Mouse (Mus musculus) olfactory bulb, adult 2 months (tissue): ENCODE measurements around the gene 2310039H08Rik. TPM values are rescaled to one million over a fixed set of nuclear protein-coding genes. Genes with fewer than 3 reads are reported as not detected.
"Not testable (repeated sequence)": the region's sequence is repeated elsewhere in the genome, so short reads cannot be mapped to it uniquely, and the experiment has no call there.

ENCODE experiments used
- H3K27ac ChIP-seq: fragments of 200-500 bp; 2 replicates; pipeline ENCODE4 v1.5.1; 2012; ENCODE audit warnings: low read depth, low read length; ENCODE audit not compliant: insufficient read depth
- H3K4me1 ChIP-seq: fragments of 200-500 bp; 2 replicates; pipeline ENCODE4 v1.6.1; 2012; ENCODE audit warnings: low read length; ENCODE audit not compliant: control insufficient read depth, insufficient read depth
- H3K4me3 ChIP-seq: fragments of 200-500 bp; 2 replicates; pipeline ENCODE4 v1.5.1; 2012; ENCODE audit warnings: mild to moderate bottlenecking, low read depth, low read length, moderate library complexity; ENCODE audit not compliant: insufficient read depth
- CTCF ChIP-seq: fragments of 200-500 bp; IDR thresholded peaks from 2 replicates; pipeline ENCODE4 v1.5.1; 2012; ENCODE audit warnings: low read depth, mild to moderate bottlenecking, low read length, moderate library complexity; ENCODE audit not compliant: insufficient read depth
- POLR2A ChIP-seq: fragments of 200-500 bp; IDR thresholded peaks from 2 replicates; pipeline ENCODE4 v1.6.1; 2012; ENCODE audit warnings: mild to moderate bottlenecking, low read depth, low read length, moderate library complexity; ENCODE audit not compliant: insufficient read depth
- WGBS: fragments of 180-500 bp; shearing (Covaris S2); methylation state at CpG from one replicate; pipeline ENCODE4 v1.1.7; 2018; 5-methylcytosine and 5-hydroxymethylcytosine counted together
- polyA plus RNA-seq: library from polyadenylated mRNA; stranded (reverse); fragments of >200 nt; gene quantifications from 2 replicates; pipeline ENCODE4 v1.2.4, GENCODE M21; 2012; ENCODE audit warnings: low replicate concordance; ENCODE audit not compliant: missing spikeins, insufficient read depth, insufficient read length

Gene 2310039H08Rik
- polyA plus RNA-seq, 1 experiment: not detected

DNA sequence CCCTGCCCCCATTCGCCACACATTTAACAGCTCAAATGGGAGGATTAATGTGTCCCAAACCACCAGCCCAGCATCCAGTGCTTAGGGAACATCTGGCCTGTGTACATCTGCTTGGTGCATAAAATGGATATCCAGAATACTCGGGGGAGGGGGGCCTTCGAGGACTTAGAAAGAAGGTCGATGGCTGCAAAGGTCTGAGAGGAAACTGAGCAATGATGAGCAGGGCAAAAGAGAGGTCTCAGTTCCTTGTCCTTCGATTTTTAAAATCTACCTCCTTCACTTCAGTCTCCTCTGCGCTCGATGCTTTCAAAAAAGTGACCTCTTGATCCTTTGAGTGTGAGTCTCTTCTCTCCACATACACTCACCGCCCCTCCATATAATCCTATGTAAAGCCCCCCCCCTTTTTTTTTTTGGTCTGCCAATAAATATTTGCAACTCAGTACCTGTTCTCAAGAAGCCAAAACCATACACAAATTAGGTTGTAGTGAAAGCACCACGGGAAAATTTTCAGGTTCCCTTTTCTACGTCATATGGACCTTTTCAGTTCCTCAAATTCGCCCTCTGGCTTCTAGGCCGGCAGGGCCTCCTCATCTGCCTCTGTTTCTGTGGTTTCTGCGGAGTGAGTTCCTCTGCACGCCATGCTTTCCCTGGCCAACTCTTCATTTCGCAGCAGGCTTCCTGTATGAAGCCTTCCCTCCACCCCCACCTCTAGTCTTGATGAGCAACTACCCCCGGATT is 21.2 kb upstream of the 2310039H08Rik start:
- TF ChIP-seq CTCF: no peak
- no peak for TF ChIP-seq POLR2A
- peak overlapping the region; percentile 91 for H3K4me3 ChIP-seq
- H3K4me1 ChIP-seq: peaks cover 9% of the 10 kb centered on the region; the same call in 1 of the 2 replicates
- WGBS: 22% methylated on average over 16 of the region's 16 CpGs
- peak overlapping the region; percentile 55 for H3K27ac ChIP-seq

DNA sequence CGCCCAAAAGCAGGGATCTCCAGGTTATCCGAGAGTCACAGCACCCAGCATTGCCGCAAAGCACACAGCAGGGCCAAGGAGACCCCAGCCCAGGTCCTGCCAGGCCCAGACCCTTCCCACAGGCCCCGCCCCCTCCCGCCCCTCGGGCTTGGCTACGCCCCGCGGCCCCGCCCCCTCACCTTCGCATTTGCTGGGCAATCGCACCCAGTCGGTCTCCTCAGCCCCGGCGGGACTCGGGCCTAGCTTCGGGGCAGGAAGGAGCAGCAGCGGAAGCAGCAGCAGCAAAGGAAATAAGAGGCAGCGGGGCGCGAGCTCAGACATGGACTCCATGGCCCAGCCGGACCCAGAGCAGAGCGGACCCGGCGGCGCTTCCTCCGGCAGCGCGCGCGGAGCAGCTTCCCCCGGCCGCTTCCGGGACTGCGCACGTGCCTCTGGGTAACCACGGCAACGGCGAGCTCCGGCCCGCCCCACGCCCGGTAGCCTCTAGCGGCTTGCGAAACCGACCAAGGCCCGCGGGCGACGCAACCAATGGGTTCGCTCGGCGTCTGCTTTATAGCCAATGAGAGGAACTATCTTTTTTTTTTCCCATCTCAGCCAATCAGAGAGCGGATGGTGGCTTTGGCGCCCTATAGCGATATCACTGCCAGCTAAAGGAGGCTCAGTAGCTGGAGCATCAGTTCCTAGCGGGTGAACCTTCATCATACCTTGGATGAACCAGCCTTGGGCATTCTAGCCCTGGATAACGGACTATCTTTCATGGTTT is 20.5 kb upstream of the 2310039H08Rik start, which contains the start of gene Cnpy3:
Cnpy3 (minus strand) TSS at position 421 of the 763 bp plus-strand sequence.
- H3K4me3 ChIP-seq: peak within 1 kb of the TSS; percentile 91
- H3K27ac ChIP-seq: peak within 1 kb of the TSS; percentile 55
- peak; percentile 92 for TF ChIP-seq POLR2A
- TF ChIP-seq CTCF: no peak
- peaks cover 9% of the 10 kb centered on the region; the same call in 1 of the 2 replicates for H3K4me1 ChIP-seq
- WGBS: under 1% methylated on average over 58 of the region's 58 CpGs

DNA sequence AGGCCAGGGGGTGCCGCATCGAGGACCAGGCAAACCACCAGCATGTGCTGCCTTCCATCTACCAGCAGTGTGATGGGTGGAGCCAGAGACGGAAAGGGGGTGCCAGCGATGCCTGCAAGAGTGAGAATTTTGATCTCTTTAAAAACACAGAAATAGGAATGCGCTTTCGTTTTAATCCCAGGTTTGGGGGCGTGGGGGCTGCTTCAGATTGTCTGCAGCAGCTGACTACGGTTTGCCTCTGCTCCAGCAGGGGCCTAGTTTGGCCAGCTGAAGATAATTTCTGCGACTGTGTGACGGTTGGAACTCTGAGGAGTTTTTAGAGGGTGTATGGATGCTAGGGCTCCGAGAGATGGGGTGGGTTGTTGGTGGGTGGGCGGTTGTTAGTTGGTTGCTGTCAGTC is 13.7 kb upstream of the 2310039H08Rik start:
- no peak overlapping the region for H3K27ac ChIP-seq
- H3K4me1 ChIP-seq: no peaks in the 10 kb centered on the region
- TF ChIP-seq POLR2A (no peak), CTCF (no peak)
- H3K4me3 ChIP-seq: no peak overlapping the region
- 78% methylated on average over 12 of the region's 12 CpGs for WGBS

DNA sequence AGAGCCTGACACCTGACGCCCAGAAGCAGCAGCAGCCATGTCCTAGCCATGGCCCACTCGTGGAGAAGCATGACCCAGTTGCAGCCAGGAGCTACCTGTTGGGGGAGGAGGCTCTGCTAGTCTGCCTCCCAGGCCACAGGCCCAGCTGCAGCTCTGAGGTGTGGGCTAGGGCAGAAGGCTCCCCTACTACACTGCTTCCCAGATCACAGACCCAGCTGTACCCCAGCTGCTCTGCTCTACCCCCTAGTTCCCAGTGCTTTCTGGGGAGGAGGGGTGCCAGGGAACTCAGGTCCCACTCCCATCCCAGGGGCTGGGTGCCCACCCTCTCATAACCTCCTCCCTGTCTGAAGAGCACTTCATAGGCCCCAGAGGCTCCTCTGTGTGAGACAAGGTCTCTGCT is 8.9 kb upstream of the 2310039H08Rik start, which contains the start of gene Ptcra:
Ptcra (minus strand) TSS at position 169 of the 400 bp plus-strand sequence.
- Histone ChIP-seq H3K27ac (no peak within 1 kb of the TSS), H3K4me3 (no peak within 1 kb of the TSS), H3K4me1 (0 out of 2 replicates have a peak, but pooled peaks cover 2% of the 10 kb centered on the region)
- 64% methylated on average over 2 of the region's 2 CpGs for WGBS
- TF ChIP-seq CTCF (no peak), POLR2A (no peak)

DNA sequence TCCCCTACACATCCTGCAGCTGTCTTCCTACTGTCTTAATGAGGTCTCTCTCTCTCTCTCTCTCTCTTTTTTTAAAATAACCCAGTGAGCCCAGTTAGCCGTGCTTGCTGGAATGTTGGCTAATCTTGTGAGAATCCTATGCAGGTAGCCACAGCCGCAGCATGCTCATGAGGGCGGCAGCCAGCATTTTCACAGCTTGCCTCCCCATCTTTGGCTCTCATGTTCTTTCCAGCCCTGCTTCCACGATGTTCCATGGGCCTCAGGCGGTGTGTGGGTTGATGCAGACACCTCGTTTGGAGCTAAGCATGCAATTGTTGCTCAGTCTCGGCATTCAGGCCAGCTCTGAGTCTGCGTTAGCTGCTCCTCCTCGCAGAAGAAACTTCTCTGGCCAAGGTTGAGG is 7.5 kb upstream of the 2310039H08Rik start:
- not testable (repeated sequence) for H3K27ac ChIP-seq, H3K4me3 ChIP-seq, H3K4me1 ChIP-seq
- 41% methylated on average over 9 of the region's 9 CpGs for WGBS

DNA sequence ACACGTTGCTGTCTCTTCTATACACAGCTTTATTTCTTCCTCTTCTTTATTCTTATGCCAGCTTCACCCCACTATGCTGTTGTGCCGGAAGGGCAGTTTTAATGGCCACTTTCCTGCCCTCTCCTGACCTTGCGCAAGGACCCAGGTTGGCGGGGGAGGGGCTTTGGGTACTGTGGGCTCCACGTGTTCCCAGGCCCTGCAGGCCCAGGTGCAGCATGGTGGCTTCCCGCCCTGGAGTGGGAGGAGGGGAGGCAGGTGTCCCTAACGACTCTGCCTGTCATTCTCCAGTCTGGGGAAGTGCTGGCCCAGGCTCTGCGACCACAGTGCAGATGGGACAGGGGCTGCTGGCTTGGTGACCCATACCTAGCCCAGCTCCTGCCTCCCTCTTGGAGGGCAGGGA is 4.6 kb upstream of the 2310039H08Rik start:
- H3K4me3 ChIP-seq: no peak overlapping the region
- peaks cover 5% of the 10 kb centered on the region; the same call in 1 of the 2 replicates for H3K4me1 ChIP-seq
- WGBS: 62% methylated on average over 8 of the region's 8 CpGs
- TF ChIP-seq POLR2A (no peak), CTCF (no peak)
- H3K27ac ChIP-seq: no peak overlapping the region

DNA sequence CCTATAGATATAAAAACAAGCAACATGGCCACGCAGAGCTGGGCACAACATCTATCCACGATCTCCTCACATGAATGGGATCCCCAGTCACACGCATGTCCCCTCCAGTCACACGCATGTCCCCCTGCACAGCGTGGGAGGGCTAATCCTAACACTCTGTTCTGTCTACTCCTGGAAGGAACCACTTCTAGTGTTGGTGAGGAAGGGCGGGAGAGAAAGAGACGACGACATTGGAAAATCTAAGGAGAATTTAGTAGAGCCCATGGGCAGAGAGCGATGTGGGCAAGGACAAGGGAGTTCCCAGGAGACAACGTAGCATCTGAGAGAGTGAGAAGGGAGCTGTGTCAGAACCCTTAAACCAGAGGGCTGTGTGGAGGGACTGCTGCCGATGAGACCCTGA is 1.9 kb upstream of the 2310039H08Rik start:
- H3K4me1 ChIP-seq: peaks cover 7% of the 10 kb centered on the region
- no peak overlapping the region for H3K27ac ChIP-seq
- no peak for TF ChIP-seq POLR2A
- TF ChIP-seq CTCF: no peak
- WGBS: 89% methylated on average over 11 of the region's 11 CpGs
- H3K4me3 ChIP-seq: no peak overlapping the region

DNA sequence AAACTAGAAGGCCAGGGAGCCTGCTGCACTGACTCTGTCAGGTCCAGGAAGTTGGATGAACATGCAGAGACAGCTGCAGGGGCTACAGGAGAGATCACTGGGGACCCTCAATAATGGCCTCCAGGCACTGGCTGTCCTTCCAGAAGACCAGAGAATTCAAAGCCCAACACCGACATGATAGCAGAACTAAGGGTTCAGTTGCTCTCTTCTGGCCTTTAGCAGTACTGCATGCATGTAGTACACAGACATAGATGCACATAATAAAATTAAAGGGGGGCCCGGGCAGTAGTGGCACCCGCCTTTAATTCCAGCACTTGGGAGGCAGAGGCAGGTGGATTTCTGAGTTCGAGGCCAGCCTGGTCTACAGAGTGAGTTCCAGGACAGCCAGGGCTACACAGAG is 1.4 kb upstream of the 2310039H08Rik start:
- WGBS: 88% methylated on average over 4 of the region's 4 CpGs
- Histone ChIP-seq H3K4me1 (peaks cover 7% of the 10 kb centered on the region), H3K4me3 (no peak overlapping the region), H3K27ac (no peak overlapping the region)
- TF ChIP-seq CTCF (no peak), POLR2A (no peak)

DNA sequence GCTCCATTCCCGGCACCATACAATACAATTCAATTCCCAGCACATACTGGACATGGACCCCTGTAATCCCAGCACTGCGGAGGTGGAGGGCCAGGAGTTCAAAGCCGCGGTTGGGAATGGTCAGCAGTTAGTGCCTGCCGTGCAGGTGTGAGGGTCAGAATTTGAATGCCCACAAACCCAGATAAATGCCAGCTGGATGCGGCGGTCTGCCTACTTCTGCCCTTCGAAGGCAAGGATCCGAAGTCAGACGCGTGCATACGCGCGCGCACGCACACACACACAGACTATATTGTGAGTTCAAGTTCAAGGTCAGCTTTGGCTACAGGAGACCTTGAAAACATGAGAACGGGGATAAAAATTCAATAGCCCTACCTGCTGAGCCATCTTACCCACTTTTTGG is 819 bp upstream of the 2310039H08Rik start:
- Histone ChIP-seq H3K4me3 (no peak overlapping the region), H3K27ac (no peak overlapping the region), H3K4me1 (peaks cover 7% of the 10 kb centered on the region)
- TF ChIP-seq CTCF (no peak), POLR2A (no peak)
- WGBS: 68% methylated on average over 17 of the region's 17 CpGs
